Mouse (Mus musculus) brain, embryonic 14.5 days (tissue): ENCODE results near the gene Lgals9. TPM values are rescaled to one million over a fixed set of nuclear protein-coding genes. Genes with fewer than 3 reads are reported as not detected.

ENCODE experiments used
- DNase-seq: peaks from one replicate; pipeline ENCODE4 v3.0.0-alpha.2; 2011; ENCODE audit warnings: low read depth
- CTCF ChIP-seq: fragments of 200-500 bp; IDR thresholded peaks from 2 replicates; pipeline ENCODE4 v1.5.1; 2012; ENCODE audit warnings: inconsistent platforms, mild to moderate bottlenecking, moderate library complexity, borderline replicate concordance; ENCODE audit not compliant: insufficient read depth, insufficient read length; ENCODE audit errors: extremely low read depth
- POLR2A ChIP-seq: fragments of 200-500 bp; IDR thresholded peaks from 2 replicates; pipeline ENCODE4 v1.6.1; 2012; ENCODE audit warnings: mild to moderate bottlenecking, inconsistent platforms, borderline replicate concordance; ENCODE audit not compliant: poor library complexity, insufficient read depth, insufficient read length, severe bottlenecking; ENCODE audit errors: extremely low read depth
- polyA plus RNA-seq: library from polyadenylated mRNA; depleted of rRNA; stranded (reverse); fragments of >200 nt; gene quantifications from 2 replicates; pipeline ENCODE4 v1.2.3, GENCODE M21; 2012; rRNA removed

The Lgals9 gene
- polyA plus RNA-seq, 1 experiment = 8.8 TPM

- TF ChIP-seq CTCF = peak; percentile 80
- TF ChIP-seq POLR2A = no peak
- peak; percentile 74 for DNase-seq
Measured at GRCm38 (mm10) chr11:78922678-78923407, 61.9 kb downstream of the Lgals9 start.

GRCm38 (mm10) chr11:78920411-78920939 is 64.3 kb downstream of the Lgals9 start, which contains the start of gene Nos2:
Gene Nos2 (plus strand): TSS chr11:78920787.
- TF ChIP-seq CTCF (no peak), POLR2A (no peak)
- no peak for DNase-seq

GRCm38 (mm10) chr11:78919745-78920144 is 65.0 kb downstream of the Lgals9 start:
- DNase-seq = no peak
- TF ChIP-seq POLR2A (no peak), CTCF (no peak)

- no peak for DNase-seq
- TF ChIP-seq CTCF (no peak), POLR2A (no peak)
Measured at GRCm38 (mm10) chr11:78916410-78916809, 68.3 kb downstream of the Lgals9 start.

- peak; percentile 8 for DNase-seq
- TF ChIP-seq CTCF (no peak), POLR2A (no peak)
Measured at GRCm38 (mm10) chr11:78915473-78915872, 69.3 kb downstream of the Lgals9 start.

Other genes with a start within 250 kb of the Lgals9 start
- gene Ccnq, start 233.2 kb downstream of the Lgals9 start, polyA plus RNA-seq = 31.7 and 52.6 TPM in 2 replicates
- 18.8 and 22.8 TPM in 2 replicates for gene Lyrm9, start 158.4 kb downstream of the Lgals9 start, polyA plus RNA-seq
- 0.97 and 1.5 TPM in 2 replicates for gene Nos2, start 64.2 kb downstream of the Lgals9 start, polyA plus RNA-seq
- 23.3 and 26.9 TPM in 2 replicates for gene Ksr1, start 161.5 kb upstream of the Lgals9 start, polyA plus RNA-seq